Mouse (Mus musculus) neural tube, embryonic 11.5 days (tissue): ENCODE data around the gene Ctnna2. TPM values are rescaled to one million over a fixed set of nuclear protein-coding genes. Genes with fewer than 3 reads are reported as not detected.

Source experiments
- ATAC-seq: fragments of 200-750 bp; cut with Nextera tagmentation; 2 replicates; pipeline ENCODE4 v1.8.0; 2017; ENCODE audit warnings: moderate number of reproducible peaks, mild to moderate bottlenecking, moderate TSS enrichment, moderate library complexity; ENCODE audit not compliant: insufficient read depth, low FRiP score, low TSS enrichment
- DNase-seq: peaks from one replicate; pipeline ENCODE4 v3.0.0-alpha.2; 2015; ENCODE audit warnings: low spot score
- H3K27ac ChIP-seq: fragments of 300-500 bp; sonication (generic); 2 replicates; pipeline ENCODE4 v1.5.1; 2014; ENCODE audit warnings: low read depth, mild to moderate bottlenecking, low read length
- H3K27me3 ChIP-seq: fragments of 300-500 bp; sonication (generic); 2 replicates; pipeline ENCODE4 v1.6.1; 2014; ENCODE audit warnings: mild to moderate bottlenecking, low read length, mixed read lengths; ENCODE audit not compliant: control insufficient read depth, insufficient read depth
- H3K36me3 ChIP-seq: fragments of 300-500 bp; sonication (generic); 2 replicates; pipeline ENCODE4 v1.6.1; 2014; ENCODE audit warnings: mild to moderate bottlenecking, low read length, moderate library complexity, mixed read lengths; ENCODE audit not compliant: control insufficient read depth, insufficient read depth
- H3K4me1 ChIP-seq: fragments of 300-500 bp; sonication (generic); 2 replicates; pipeline ENCODE4 v1.6.1; 2014; ENCODE audit warnings: low read length, mixed read lengths; ENCODE audit not compliant: control insufficient read depth, insufficient read depth
- H3K4me2 ChIP-seq: fragments of 300-500 bp; sonication (generic); 2 replicates; pipeline ENCODE4 v1.6.1; 2014; ENCODE audit warnings: low read depth, mild to moderate bottlenecking, moderate library complexity
- H3K4me3 ChIP-seq: fragments of 300-500 bp; sonication (generic); 2 replicates; pipeline ENCODE4 v1.5.1; 2014; ENCODE audit warnings: low read depth, low read length
- H3K9ac ChIP-seq: fragments of 300-500 bp; sonication (generic); 2 replicates; pipeline ENCODE4 v1.6.1; 2014; ENCODE audit warnings: mild to moderate bottlenecking, low read length
- H3K9me3 ChIP-seq: fragments of 300-500 bp; sonication (generic); 2 replicates; pipeline ENCODE4 v1.6.1; 2016; ENCODE audit warnings: low read length; ENCODE audit not compliant: control insufficient read depth
- WGBS: fragments of 180-500 bp; shearing (Covaris S2); extraction: QIAGEN DNeasy Blood & Tissue Kit; methylation state at CpG from one replicate; pipeline ENCODE4 v1.1.7; 2014; 5-methylcytosine and 5-hydroxymethylcytosine counted together
- polyA plus RNA-seq: library from polyadenylated mRNA; unstranded; fragments of >200 nt; fragmentation: Nextera tagmentation; extraction: Ambion mirVana; gene quantifications from 2 replicates; pipeline ENCODE4 v1.2.1, GENCODE M21; 2014

Ctnna2 gene
- polyA plus RNA-seq, 1 experiment from 2014 or later: 54.7 TPM

DNA sequence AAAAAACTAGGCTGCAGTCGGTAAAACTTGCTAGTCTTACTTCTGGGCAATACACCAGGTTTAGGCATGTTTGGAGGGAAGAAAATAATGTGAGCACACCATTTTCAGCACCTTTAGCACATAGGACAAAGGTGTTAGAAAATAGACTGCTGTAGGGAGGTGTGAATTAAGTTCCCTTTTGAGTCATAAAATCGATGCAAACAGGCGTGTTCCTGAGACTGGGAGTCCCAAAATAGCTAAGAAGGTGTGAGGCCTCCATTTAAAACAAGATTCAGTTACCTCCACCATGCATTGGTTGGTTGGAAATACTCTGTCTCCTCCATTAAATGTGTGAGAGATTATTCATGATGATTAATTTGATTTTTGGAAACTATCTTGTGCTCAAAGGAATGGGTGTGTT lies 50.1 kb downstream of the Ctnna2 start:
- H3K27ac ChIP-seq: no peak overlapping the region
- H3K4me3 ChIP-seq: no peak overlapping the region
- DNase-seq (no peak), ATAC-seq (no peak)
- no peaks in the 10 kb centered on the region for H3K9me3 ChIP-seq
- 83% methylated on average over 3 of the region's 3 CpGs for WGBS
- no peaks in the 10 kb centered on the region for H3K36me3 ChIP-seq
- H3K27me3 ChIP-seq: no peaks in the 10 kb centered on the region
- H3K4me1 ChIP-seq: no peaks in the 10 kb centered on the region
- H3K4me2 ChIP-seq: no peak overlapping the region
- no peak overlapping the region for H3K9ac ChIP-seq

GRCm38 (mm10) chr6:77873150-77873549 lies 106.3 kb downstream of the Ctnna2 start:
- ATAC-seq: no peak
- Histone ChIP-seq H3K27me3 (no peaks in the 10 kb centered on the region), H3K4me3 (no peak overlapping the region), H3K27ac (no peak overlapping the region), H3K4me2 (no peak overlapping the region), H3K36me3 (no peaks in the 10 kb centered on the region), H3K4me1 (no peaks in the 10 kb centered on the region), H3K9ac (no peak overlapping the region), H3K9me3 (no peaks in the 10 kb centered on the region)
- DNase-seq: no peak
- WGBS: 96% methylated on average over 2 of the region's 2 CpGs

- 62% methylated on average over 2 of the region's 2 CpGs for WGBS
- H3K9me3 ChIP-seq: no peaks in the 10 kb centered on the region
- H3K4me2 ChIP-seq: no peak overlapping the region
- DNase-seq: no peak
- no peaks in the 10 kb centered on the region for H3K27me3 ChIP-seq
- no peak overlapping the region for H3K4me3 ChIP-seq
- no peak overlapping the region for H3K27ac ChIP-seq
- no peak for ATAC-seq
- H3K36me3 ChIP-seq: no peaks in the 10 kb centered on the region
- H3K4me1 ChIP-seq: no peaks in the 10 kb centered on the region
- H3K9ac ChIP-seq: no peak overlapping the region
Measured at GRCm38 (mm10) chr6:77869313-77869712, 110.2 kb downstream of the Ctnna2 start.

- 59% methylated on average over 3 of the region's 3 CpGs for WGBS
- Histone ChIP-seq H3K36me3 (no peaks in the 10 kb centered on the region), H3K27me3 (no peaks in the 10 kb centered on the region), H3K9ac (no peak overlapping the region), H3K4me3 (no peak overlapping the region), H3K4me2 (no peak overlapping the region), H3K9me3 (no peaks in the 10 kb centered on the region), H3K4me1 (no peaks in the 10 kb centered on the region), H3K27ac (no peak overlapping the region)
- DNase-seq (no peak), ATAC-seq (no peak)
Measured at GRCm38 (mm10) chr6:77868119-77868518, 111.4 kb downstream of the Ctnna2 start.

DNA sequence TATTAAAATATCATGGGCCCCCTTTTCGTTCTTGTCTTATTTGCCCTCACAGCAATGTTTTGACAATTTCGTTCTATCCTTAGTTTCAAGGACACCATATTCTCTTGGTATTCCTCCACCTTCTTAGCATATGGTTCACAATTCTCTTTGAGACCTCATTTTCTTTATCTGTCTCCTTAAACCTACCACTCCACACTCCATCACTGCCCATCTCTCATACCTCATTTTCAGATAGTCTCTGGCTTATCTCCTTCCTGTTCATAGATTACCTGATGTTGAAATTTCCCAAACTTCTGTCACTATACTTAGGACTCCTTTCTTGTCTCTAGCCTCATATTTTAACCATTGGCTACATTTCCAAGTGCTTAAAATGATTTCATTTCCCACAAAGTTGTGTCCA lies 116.1 kb downstream of the Ctnna2 start:
- 94% methylated on average over 2 of the region's 2 CpGs for WGBS
- no peak overlapping the region for H3K4me3 ChIP-seq
- DNase-seq (no peak), ATAC-seq (no peak)
- no peaks in the 10 kb centered on the region for H3K4me1 ChIP-seq
- H3K9me3 ChIP-seq: no peaks in the 10 kb centered on the region
- H3K4me2 ChIP-seq: no peak overlapping the region
- H3K27ac ChIP-seq: no peak overlapping the region
- no peaks in the 10 kb centered on the region for H3K27me3 ChIP-seq
- no peak overlapping the region for H3K9ac ChIP-seq
- no peaks in the 10 kb centered on the region for H3K36me3 ChIP-seq

DNA sequence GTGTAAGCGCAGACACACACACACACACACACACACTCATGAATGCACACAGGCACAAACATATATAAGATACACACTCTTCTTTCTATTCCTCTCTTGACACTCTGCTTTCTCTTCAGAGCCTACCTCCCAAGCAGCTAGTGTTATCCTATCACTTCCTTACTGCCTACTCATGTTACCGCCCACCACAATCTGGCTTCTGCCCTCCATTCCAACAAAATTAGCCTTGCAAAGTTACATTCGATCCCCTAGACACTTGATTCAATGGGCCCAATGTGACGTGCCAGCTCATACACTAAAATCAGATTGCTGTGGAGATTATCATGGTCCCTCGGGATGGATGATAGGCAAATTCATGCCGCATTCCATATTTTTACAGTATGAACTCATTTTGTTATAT lies 116.7 kb downstream of the Ctnna2 start:
- Histone ChIP-seq H3K36me3 (no peaks in the 10 kb centered on the region), H3K9ac (no peak overlapping the region), H3K4me1 (no peaks in the 10 kb centered on the region), H3K27ac (no peak overlapping the region), H3K27me3 (no peaks in the 10 kb centered on the region), H3K9me3 (no peaks in the 10 kb centered on the region), H3K4me2 (no peak overlapping the region), H3K4me3 (no peak overlapping the region)
- no peak for ATAC-seq
- DNase-seq: no peak
- 77% methylated on average over 6 of the region's 6 CpGs for WGBS

GRCm38 (mm10) chr6:77849438-77849837 lies 130.1 kb downstream of the Ctnna2 start:
- Histone ChIP-seq H3K27ac (no peak overlapping the region), H3K4me3 (no peak overlapping the region), H3K4me2 (no peak overlapping the region), H3K36me3 (no peaks in the 10 kb centered on the region), H3K9me3 (no peaks in the 10 kb centered on the region), H3K27me3 (no peaks in the 10 kb centered on the region), H3K9ac (no peak overlapping the region), H3K4me1 (no peaks in the 10 kb centered on the region)
- WGBS: 91% methylated on average over 1 of the region's 1 CpGs
- no peak for DNase-seq
- ATAC-seq: no peak

DNA sequence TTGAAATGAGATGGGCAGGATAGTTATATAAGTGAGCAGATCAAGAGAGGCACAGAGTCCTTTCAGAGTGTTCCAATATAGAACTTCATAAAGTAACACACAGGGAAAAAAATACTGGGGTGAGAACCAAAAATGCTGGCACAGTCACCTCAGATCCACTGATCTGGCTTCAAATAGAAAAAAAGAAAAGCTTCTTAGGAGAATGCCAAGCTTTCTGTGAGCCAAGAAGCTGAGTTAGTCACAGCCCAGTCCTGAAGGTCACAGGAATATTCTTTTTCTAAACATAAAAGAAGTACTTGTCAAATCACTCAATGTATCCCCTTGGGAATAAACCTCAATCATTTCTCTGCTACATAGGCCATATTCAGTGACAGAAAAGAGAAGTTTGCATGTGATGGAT lies 130.7 kb downstream of the Ctnna2 start:
- Histone ChIP-seq H3K9ac (no peak overlapping the region), H3K4me1 (no peaks in the 10 kb centered on the region), H3K4me3 (no peak overlapping the region), H3K27ac (no peak overlapping the region), H3K36me3 (no peaks in the 10 kb centered on the region), H3K4me2 (no peak overlapping the region), H3K9me3 (no peaks in the 10 kb centered on the region), H3K27me3 (no peaks in the 10 kb centered on the region)
- no peak for DNase-seq
- ATAC-seq: no peak

DNA sequence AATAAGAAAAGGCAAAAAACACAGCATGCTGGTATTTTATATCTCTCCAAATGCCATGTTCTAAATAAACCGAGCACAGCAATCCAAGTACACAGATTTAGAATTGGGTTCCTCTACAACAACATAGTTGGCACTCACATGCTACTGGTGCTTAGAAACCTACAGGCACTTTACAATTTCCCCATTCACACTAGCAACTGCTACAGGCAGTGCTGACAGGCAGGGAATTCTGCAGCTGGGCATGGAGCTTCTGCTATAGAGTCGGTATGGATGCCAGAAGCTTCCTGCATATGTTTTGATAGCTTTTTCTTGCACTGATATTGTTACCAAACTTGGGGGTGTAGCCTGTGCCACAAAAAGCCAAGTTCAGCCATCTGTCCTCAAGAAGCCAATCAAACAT lies 131.8 kb downstream of the Ctnna2 start:
- DNase-seq (no peak), ATAC-seq (no peak)
- no peaks in the 10 kb centered on the region for H3K36me3 ChIP-seq
- no peak overlapping the region for H3K4me2 ChIP-seq
- no peaks in the 10 kb centered on the region for H3K27me3 ChIP-seq
- H3K4me1 ChIP-seq: no peaks in the 10 kb centered on the region
- H3K9ac ChIP-seq: no peak overlapping the region
- H3K9me3 ChIP-seq: no peaks in the 10 kb centered on the region
- no peak overlapping the region for H3K27ac ChIP-seq
- H3K4me3 ChIP-seq: no peak overlapping the region
- WGBS: 88% methylated on average over 2 of the region's 2 CpGs
